Mouse (Mus musculus) E14TG2a.4 (cell line): ENCODE measurements around the gene Atf3.

Source experiments
- CTCF ChIP-seq: conservative IDR thresholded peaks from 2 replicates; pipeline ENCODE4 v1.5.1; 2014; ENCODE audit warnings: low read length
- POU5F1 ChIP-seq: IDR thresholded peaks from 2 replicates; pipeline ENCODE4 v1.6.1; 2014; ENCODE audit warnings: low read length, borderline replicate concordance

- TF ChIP-seq POU5F1 (no peak), CTCF (no peak)
Measured at GRCm38 (mm10) chr1:191211096-191211495, 6.7 kb downstream of the Atf3 start.
